Mouse (Mus musculus) kidney, adult 9 months (tissue): ENCODE measurements around the gene Ubc.
"Not testable (repeated sequence)": the region's sequence is repeated elsewhere in the genome, so short reads cannot be mapped to it uniquely, and the experiment has no call there.

Experiments used
- DNase-seq: peaks from one replicate; pipeline ENCODE4 v3.0.0; 2022

The Ubc gene

GRCm38 (mm10) chr5:125403481-125404465, 13.8 kb upstream of the Ubc start:
- DNase-seq = peak; percentile 82

DNA sequence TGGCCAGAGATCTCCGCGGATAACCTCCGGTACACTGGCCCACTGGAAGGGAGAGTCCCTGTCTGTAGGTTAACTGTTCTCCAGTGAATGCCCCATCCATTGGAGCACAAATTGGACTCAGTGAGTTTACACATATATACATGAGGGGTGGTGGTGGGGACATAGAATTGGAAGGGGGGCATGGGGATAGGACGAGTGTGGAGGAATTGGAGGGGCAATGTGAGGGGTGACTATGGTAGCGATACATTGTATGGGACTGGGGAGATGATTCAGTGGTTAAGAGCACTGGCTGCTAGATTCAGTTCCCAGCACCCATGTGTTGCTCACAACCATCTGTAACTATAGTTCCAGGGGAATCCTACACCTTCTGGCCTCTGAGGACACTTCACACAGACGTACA, 13.0 kb upstream of the Ubc start:
- DNase-seq = no peak

GRCm38 (mm10) chr5:125402476-125402875, 12.5 kb upstream of the Ubc start:
- DNase-seq = no peak

DNA sequence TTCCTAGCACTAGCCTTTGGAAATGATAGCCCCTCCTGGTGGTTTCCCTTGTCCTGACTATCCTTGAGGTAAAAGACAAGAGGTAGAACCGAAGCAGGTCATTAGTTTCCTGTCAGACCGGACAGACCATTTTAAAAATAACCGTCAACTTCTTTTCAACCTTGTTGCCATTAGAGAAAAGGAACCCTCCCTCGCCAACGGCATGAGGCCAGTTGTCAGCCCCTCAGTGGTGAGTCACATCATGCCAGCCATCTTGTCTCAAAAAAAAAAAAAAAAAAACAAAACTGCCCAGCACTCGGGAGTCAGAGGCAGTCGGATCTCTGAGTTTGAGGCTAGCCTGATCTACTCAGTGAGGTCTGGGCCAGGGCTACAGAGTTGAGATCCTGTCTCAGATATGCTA, 10.9 kb upstream of the Ubc start:
- DNase-seq = no peak

GRCm38 (mm10) chr5:125395008-125395407, 5.0 kb upstream of the Ubc start:
- DNase-seq = no peak

DNA sequence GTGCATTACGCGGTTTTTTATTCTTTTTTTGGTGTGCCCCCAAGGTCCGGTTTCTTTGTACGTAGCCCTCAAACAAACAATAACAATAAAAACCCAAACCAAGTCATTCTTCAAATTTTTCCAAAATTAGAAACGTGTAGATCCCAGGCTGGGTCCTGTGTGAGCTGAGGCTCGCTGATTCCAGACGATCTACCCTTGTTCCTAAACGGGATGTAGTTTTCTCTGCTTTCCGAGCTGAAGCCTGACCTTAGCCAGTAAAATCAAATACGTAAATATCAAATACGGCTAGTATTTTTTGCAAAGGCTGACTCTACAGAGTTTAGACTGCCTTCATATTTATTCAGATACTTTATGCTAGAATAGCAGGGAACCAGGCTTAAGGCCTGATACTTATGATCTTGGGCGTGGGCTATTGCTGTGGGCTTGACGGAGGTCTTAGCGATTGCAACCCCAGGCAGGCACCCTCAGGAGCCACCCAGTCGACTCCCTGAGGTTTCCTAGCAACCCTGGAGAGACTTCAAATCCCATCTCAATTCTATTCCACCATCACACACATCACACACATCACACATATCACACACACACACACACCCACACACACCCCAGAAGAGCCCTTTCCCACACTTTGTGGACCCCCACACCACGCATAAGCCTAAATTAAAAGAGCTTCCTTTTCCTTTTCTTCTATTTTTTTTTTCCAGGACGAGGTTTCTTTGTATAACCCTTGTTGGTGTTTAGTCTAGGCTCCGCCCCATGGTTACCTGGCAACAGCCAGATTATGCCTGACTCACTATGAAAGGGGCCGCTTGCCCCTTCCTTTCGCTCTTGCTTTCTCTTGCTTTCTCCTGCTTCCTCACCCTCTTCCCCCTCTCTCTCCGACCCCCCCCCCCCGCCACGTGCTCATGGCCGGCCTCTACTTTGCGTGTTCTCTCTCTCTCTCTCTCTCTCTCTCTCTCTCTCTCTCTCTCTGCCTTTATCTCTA, 3.9 kb upstream of the Ubc start:
- peak; percentile 91 for DNase-seq

DNA sequence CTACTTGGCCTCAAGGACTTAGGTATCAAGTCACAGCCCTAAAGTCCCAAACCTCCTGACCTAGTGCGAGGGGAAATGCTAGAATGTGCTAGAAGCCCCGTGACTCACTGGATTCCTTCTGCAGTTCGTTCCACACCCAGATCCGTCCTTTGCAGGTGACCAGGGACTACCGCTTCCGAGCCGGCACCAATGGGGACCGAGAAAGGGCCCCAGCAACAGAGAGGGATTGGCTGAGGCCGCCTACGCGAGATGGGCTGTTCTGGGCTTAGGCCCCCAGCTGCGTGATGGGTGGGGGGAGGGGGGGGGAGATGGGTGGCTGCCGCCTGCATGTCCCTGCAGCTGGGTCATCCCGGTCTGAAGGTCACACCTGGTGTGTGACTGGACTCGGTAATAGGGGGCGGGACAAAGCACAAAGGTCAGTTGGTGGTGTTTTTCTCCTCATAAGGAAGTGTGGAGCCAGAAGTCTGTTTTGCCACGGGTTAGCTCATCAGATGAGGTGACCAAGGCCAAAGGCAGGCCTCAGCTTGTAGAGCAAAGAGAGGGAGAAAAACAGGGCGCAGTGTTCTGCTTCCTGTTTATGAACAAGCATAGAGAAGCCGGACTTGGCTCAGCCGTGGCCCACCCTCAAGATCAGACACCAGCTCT, 3.1 kb upstream of the Ubc start:
- DNase-seq = peak; percentile 99

- DNase-seq = no peak
These were observed 2.6 kb upstream of the Ubc start for GRCm38 (mm10) chr5:125392618-125392976.

GRCm38 (mm10) chr5:125392176-125392575, 2.2 kb upstream of the Ubc start:
- DNase-seq = not testable (repeated sequence)

- peak; percentile 89 for DNase-seq
These were observed 1.6 kb upstream of the Ubc start for GRCm38 (mm10) chr5:125391609-125392008.

DNA sequence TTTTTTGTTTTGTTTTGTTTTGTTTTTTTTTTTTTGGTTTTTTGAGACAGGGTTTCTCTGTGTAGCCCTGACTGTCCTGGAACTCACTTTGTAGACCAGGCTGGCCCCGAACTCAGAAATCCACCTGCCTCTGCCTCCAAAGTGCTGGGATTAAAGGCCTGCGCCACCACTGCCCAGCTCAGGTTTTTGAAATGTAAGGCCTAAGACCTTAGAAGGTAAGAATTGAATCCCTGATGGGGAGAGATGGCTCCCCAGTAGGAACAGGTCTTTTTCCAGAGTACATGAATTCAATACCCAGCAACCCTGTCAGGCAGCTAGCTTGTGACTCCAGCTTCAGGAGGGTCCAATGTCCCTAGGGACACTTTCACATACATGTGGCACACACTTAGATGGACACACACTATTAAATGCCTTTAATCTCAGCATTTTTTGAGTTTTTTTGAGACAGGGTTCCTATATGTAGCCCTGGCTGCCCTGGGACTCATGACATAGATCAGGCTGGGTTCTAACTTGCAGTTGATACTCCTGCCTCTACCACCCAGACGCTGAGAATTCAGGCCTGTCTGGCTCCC, 990 bp upstream of the Ubc start:
- DNase-seq = peak; percentile 38

DNA sequence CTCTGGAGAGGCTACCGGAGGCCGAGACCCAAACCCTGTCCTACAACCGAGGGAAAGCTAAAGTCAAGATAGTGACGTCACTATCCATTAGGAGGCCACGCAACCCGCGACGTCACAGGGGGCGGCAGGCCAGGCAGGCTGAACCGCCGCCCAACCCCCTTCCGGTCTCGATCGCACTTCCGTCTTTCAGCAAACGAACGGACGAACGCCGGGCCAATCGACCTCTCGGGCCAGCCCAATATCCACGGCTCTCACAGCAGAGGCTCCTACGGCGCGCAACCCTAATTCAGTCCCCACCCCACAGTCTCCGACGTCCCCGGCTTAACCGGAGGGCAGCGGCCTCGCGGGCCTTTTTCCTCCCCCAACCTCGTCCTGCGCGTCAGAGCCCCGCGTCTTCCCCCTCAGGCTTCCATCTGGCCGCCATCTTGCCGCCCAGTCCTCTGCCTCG, 847 bp downstream of the Ubc start, which contains the start of gene Gm10382:
Gene Gm10382, plus strand, starts transcription at position 192 of the 448 bp plus-strand sequence.
- DNase-seq = peak; percentile 91

- no peak for DNase-seq
These were observed 1.5 kb downstream of the Ubc start for GRCm38 (mm10) chr5:125388358-125389092.

DNA sequence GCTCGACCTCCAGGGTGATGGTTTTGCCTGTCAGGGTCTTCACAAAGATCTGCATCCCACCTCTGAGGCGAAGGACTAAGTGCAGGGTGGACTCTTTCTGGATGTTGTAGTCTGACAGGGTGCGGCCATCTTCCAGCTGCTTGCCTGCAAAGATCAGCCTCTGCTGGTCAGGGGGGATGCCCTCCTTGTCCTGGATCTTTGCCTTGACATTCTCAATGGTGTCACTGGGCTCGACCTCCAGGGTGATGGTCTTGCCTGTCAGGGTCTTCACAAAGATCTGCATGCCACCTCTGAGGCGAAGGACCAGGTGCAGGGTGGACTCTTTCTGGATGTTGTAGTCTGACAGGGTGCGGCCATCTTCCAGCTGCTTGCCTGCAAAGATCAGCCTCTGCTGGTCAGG, 2.7 kb downstream of the Ubc start:
- not testable (repeated sequence) for DNase-seq

DNA sequence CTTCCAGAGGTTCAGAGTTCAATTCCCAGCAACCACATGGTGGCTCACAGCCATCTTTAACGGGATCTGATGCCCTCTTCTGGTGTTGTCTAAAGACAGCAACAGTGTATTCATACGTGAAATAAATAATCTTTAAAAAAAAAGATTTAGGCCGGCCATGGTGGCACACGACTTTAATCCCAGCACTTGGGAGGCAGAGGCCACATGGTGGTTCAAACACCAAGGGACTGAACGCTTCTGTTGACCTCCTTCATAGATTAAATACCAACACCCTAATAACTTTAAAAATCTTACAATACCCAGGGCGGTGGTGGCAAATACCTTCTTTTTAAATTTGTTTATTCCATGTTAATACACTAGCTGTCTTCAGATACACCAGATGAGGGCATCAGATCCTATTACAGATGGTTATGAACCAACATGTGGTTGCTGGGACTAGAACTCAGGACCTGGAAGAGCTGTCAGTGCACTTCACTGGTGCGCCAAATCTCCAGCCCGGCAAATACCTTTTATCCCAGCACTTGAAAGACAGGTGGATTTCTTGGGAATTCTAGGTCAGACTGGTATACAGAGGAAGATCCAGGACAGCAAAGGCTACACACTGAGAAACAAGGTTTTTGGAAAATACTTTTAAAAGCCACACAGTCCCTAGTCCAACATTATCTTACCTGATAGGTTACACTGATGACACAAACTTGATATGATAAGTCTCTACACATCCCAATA, 4.6 kb downstream of the Ubc start:
- no peak for DNase-seq

DNA sequence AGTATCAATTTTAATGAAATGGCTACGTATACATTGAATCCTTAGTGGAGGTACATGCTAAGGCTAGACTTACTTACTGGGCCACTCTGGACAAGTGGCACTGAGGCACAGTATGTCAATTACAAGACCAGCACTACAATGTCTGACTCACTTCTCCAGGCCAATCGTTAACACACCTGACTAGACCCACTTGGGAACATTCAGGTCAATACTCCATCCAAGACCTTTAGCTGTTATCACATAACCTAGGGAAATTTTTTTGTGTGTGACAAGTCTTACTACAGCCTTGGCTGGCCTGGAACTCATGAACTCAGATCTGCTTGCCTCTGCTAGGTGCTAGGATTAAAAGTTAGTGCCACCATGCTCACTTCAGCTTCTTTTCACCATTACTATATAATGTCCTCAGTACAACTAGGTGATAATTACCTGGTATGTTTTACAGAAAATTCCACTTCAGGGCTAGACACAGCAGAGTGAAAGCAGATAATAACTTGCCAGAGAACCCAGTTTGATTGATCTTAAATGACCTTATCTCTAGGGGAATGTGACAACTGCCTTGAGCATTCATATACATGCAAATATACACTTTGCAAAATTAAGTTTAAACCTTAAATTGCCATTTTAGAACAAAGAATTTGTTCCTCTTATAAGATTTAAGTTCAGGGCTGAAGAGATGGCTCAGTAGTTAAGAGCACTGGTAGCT, 5.3 kb downstream of the Ubc start:
- no peak for DNase-seq

GRCm38 (mm10) chr5:125383637-125384420, 6.2 kb downstream of the Ubc start:
- no peak for DNase-seq

DNA sequence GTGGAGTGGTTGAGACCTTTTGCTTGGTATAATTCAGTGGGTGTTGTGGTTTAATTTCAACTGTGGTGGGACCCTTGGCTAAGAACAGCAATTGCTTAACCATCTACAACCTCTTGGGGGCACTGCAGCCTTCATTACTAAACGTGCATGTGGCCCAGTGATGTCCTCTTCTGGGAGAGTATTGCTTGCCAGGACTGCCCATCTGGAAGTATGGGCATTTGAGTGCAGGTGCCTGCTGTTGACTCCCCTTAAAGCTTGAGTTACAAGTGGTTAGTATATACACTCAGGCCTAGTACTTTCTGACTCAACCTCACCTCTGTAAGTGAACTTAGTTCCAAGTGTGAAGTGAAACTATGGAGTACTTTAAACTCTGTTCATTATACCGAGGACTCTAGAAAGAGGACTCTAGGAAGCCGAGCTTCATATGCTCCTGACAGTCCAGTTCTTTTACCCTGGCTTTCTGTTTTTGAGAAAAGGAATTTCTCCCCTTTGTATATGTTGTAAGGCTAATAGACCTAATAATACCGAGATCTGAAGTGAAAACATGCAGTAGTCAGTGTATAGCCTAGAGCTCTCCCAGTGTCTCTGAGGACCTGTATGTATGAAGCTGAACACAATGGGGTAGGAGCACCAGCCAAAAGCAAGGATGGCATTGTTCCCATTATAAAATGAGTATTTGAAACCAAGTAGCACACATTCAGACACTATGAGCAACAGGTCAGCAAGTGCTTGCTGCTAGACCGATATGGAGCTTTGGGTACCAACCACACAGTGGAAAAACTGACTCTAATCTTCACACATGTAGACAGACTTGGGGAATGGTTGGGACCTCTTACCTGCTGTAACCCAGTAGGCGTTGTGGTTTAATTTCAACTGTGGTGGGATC, 7.1 kb downstream of the Ubc start:
- peak; percentile 80 for DNase-seq
